Mouse (Mus musculus) embryonic facial prominence, embryonic 13.5 days (tissue): Measurements from ENCODE around the gene Krt84. TPM values are rescaled to one million over a fixed set of nuclear protein-coding genes. Genes with fewer than 3 reads are reported as not detected.

Source experiments
- ATAC-seq: fragments of 200-750 bp; cut with Nextera tagmentation; 2 replicates; pipeline ENCODE4 v1.8.0; 2017; ENCODE audit warnings: low read depth; ENCODE audit not compliant: insufficient number of reproducible peaks, insufficient read depth, low FRiP score, low TSS enrichment
- H3K27ac ChIP-seq: fragments of 300-500 bp; sonication (generic); 2 replicates; pipeline ENCODE4 v1.5.1; 2015; ENCODE audit warnings: moderate library complexity, mild to moderate bottlenecking, inconsistent platforms
- H3K27me3 ChIP-seq: fragments of 300-500 bp; sonication (generic); 2 replicates; pipeline ENCODE4 v1.6.1; 2015; ENCODE audit warnings: mild to moderate bottlenecking, inconsistent platforms
- H3K36me3 ChIP-seq: fragments of 300-500 bp; sonication (generic); 2 replicates; pipeline ENCODE4 v1.6.1; 2015; ENCODE audit warnings: mild to moderate bottlenecking, inconsistent platforms
- H3K4me1 ChIP-seq: fragments of 300-500 bp; sonication (generic); 2 replicates; pipeline ENCODE4 v1.6.1; 2015; ENCODE audit warnings: inconsistent platforms
- H3K4me2 ChIP-seq: fragments of 300-500 bp; sonication (generic); 2 replicates; pipeline ENCODE4 v1.6.1; 2015; ENCODE audit warnings: moderate library complexity, mild to moderate bottlenecking, inconsistent platforms
- H3K4me3 ChIP-seq: fragments of 300-500 bp; sonication (generic); 2 replicates; pipeline ENCODE4 v1.5.1; 2015; ENCODE audit warnings: mild to moderate bottlenecking, inconsistent platforms
- H3K9ac ChIP-seq: fragments of 300-500 bp; sonication (generic); 2 replicates; pipeline ENCODE4 v1.6.1; 2015; ENCODE audit warnings: mild to moderate bottlenecking, inconsistent platforms
- H3K9me3 ChIP-seq: fragments of 300-500 bp; sonication (generic); 2 replicates; pipeline ENCODE4 v1.6.1; 2016; ENCODE audit warnings: inconsistent platforms
- WGBS: fragments of 180-500 bp; shearing (Covaris S2); methylation state at CpG from one replicate; pipeline ENCODE4 v1.1.7; 2015; ENCODE audit warnings: mixed read lengths; 5-methylcytosine and 5-hydroxymethylcytosine counted together
- microRNA-seq: library from miRNA; unstranded; fragments of <30 nt; microRNA quantifications from one replicate; pipeline ENCODE4, GENCODE M21; 2016
- polyA plus RNA-seq: library from polyadenylated mRNA; unstranded; fragments of >200 nt; fragmentation: Nextera tagmentation; extraction: Ambion mirVana; gene quantifications from 2 replicates; pipeline ENCODE4 v1.2.1, GENCODE M21; 2015

Gene Krt84
- polyA plus RNA-seq, 1 experiment from 2014 or later = not detected

DNA sequence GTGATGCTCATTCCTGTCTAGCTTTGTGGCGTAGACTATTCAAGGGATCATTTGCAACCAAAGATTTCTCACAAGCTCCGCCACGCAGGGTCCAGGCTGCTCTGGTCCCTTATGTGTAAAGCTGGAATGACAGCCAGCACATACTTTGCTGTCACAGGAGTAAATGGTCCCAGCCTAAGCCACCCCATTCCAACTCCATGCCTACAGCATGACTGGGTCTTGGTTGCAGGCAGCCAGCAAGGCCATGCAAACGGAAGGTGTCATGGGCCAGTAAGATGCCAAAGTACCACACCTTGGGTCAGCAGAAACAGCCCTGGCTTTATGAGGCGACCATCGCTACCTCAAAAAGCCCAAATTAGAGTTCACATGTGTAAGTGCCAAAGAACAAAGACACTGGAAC lies 38.9 kb downstream of the Krt84 start:
- Histone ChIP-seq H3K27me3 (no peaks in the 10 kb centered on the region), H3K36me3 (no peaks in the 10 kb centered on the region), H3K27ac (no peak overlapping the region), H3K4me2 (no peak overlapping the region), H3K9me3 (no peaks in the 10 kb centered on the region), H3K4me1 (no peaks in the 10 kb centered on the region), H3K9ac (no peak overlapping the region), H3K4me3 (no peak overlapping the region)
- ATAC-seq = no peak
- 87% methylated on average over 6 of the region's 6 CpGs for WGBS

DNA sequence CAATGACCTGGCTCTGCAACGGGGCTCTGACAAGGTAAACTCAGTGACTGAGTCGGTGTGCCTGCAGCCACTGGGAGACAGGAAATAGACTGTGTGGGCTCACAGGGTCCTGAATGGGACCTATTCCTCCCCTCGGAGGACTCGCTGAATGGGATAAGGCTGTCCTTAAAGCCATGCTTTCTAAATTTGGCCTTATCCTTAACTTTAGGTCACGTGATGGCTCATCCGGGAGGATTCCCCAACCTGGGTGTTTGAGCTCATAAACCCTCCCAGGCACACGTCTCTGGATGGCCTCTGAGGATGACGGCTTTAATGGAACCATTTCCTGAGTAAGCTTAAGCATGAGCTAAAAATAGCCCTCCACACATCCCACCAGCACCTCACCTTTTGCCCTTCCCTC lies 39.9 kb downstream of the Krt84 start:
- Histone ChIP-seq H3K9ac (no peak overlapping the region), H3K4me3 (no peak overlapping the region), H3K27ac (no peak overlapping the region), H3K36me3 (no peaks in the 10 kb centered on the region), H3K27me3 (no peaks in the 10 kb centered on the region), H3K9me3 (no peaks in the 10 kb centered on the region), H3K4me1 (no peaks in the 10 kb centered on the region), H3K4me2 (no peak overlapping the region)
- ATAC-seq = no peak
- WGBS = 51% methylated on average over 8 of the region's 8 CpGs

DNA sequence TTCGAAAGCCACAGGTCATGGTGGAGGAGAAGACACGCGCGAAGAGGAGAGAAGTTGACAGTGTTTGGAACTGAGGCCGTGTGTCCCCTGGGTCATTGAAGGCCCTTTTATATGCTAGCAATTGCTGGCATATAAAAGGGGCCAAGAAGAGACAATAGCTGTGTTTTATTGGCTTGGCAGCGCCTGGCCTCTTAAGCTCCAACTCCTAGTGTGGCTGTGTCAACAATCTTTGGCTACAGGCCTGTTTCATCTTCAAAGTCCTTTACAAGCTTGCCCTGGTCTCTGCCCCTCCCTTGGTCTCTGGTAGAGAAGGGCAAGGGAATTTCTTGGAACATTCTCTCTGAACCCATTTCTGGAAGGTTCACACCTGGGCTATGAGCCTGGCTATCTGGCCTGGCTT lies 41.2 kb downstream of the Krt84 start, which contains the start of gene Krt83:
TSS of gene Krt83 (minus strand) at position 82 of the 400 bp plus-strand sequence.
- Histone ChIP-seq H3K9ac (no peak within 1 kb of the TSS; the same call in 1 of the 2 replicates), H3K4me2 (no peak within 1 kb of the TSS), H3K4me3 (no peak within 1 kb of the TSS), H3K36me3 (no peaks in the 10 kb centered on the region), H3K9me3 (no peaks in the 10 kb centered on the region), H3K27me3 (no peaks in the 10 kb centered on the region), H3K27ac (no peak within 1 kb of the TSS), H3K4me1 (no peaks in the 10 kb centered on the region)
- ATAC-seq = no peak
- 88% methylated on average over 6 of the region's 6 CpGs for WGBS

GRCm38 (mm10) chr15:101485911-101486635 lies 46.5 kb downstream of the Krt84 start:
- no peak for ATAC-seq
- no peak overlapping the region for H3K27ac ChIP-seq
- no peak overlapping the region for H3K9ac ChIP-seq
- no peaks in the 10 kb centered on the region for H3K36me3 ChIP-seq
- no peaks in the 10 kb centered on the region for H3K4me1 ChIP-seq
- no peak overlapping the region for H3K4me3 ChIP-seq
- 62% methylated on average over 11 of the region's 11 CpGs for WGBS
- no peak overlapping the region for H3K4me2 ChIP-seq
- no peaks in the 10 kb centered on the region for H3K9me3 ChIP-seq
- H3K27me3 ChIP-seq = no peaks in the 10 kb centered on the region

GRCm38 (mm10) chr15:101484939-101485338 lies 47.7 kb downstream of the Krt84 start:
- no peaks in the 10 kb centered on the region for H3K9me3 ChIP-seq
- no peaks in the 10 kb centered on the region for H3K36me3 ChIP-seq
- H3K4me2 ChIP-seq = no peak overlapping the region
- peaks cover 3% of the 10 kb centered on the region; the same call in 1 of the 2 replicates for H3K27me3 ChIP-seq
- WGBS = 76% methylated on average over 1 of the region's 1 CpGs
- H3K4me3 ChIP-seq = no peak overlapping the region
- no peak overlapping the region for H3K9ac ChIP-seq
- no peak for ATAC-seq
- H3K4me1 ChIP-seq = no peaks in the 10 kb centered on the region
- H3K27ac ChIP-seq = no peak overlapping the region

DNA sequence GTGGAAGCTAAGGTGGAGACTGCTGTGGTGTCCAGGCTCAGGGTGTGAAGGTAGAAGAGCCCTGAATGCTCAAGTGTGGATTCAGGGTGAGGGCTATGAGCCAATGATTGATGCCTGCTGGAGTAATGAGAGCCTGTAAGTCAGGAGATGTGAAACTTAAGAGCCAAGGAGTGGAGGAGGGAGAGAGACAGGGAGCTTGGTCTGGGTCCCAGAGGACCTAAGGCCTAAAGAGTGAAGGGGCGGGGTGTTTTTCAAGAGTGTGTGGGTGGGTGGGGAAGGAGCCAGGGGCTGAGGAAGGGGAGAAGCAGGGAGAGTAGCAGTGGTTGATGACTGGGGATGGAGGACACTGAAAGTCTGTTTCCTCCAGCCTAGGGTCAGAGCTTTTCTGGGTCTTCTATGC lies 49.0 kb downstream of the Krt84 start:
- Histone ChIP-seq H3K27me3 (peaks cover 15% of the 10 kb centered on the region; the same call in 1 of the 2 replicates), H3K36me3 (no peaks in the 10 kb centered on the region), H3K9me3 (no peaks in the 10 kb centered on the region), H3K9ac (no peak overlapping the region), H3K4me1 (peaks cover 11% of the 10 kb centered on the region), H3K4me2 (no peak overlapping the region), H3K27ac (no peak overlapping the region), H3K4me3 (no peak overlapping the region)
- 65% methylated on average over 1 of the region's 1 CpGs for WGBS
- no peak for ATAC-seq

GRCm38 (mm10) chr15:101482056-101482455 lies 50.6 kb downstream of the Krt84 start:
- Histone ChIP-seq H3K36me3 (no peaks in the 10 kb centered on the region), H3K27ac (no peak overlapping the region), H3K27me3 (peaks cover 22% of the 10 kb centered on the region), H3K9ac (no peak overlapping the region), H3K4me3 (no peak overlapping the region), H3K4me2 (no peak overlapping the region), H3K9me3 (no peaks in the 10 kb centered on the region), H3K4me1 (peaks cover 11% of the 10 kb centered on the region)
- 32% methylated on average over 4 of the region's 4 CpGs for WGBS
- ATAC-seq = no peak

DNA sequence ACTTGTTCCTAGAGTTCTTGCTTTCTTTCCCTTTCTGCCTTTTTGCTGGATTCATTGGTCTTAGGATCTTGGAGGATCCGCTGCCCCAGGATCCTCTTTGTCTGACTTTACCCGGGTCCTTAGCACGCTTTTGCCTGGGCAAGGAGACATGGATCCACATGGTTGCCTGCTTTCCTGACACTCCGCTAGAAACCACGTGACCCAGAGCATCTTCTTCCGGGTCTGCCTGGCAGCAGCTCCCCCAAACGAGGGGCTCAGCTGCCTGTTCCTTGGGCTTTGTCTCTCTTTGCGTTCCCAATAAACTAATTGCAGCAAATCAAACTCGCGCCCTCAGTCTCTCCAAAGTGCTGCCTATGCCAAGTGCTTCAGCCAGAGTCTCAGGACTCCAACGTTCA lies 53.0 kb downstream of the Krt84 start:
- H3K27ac ChIP-seq = no peak overlapping the region

GRCm38 (mm10) chr15:101479007-101479665 lies 53.5 kb downstream of the Krt84 start:
- Histone ChIP-seq H3K27me3 (peaks cover 22% of the 10 kb centered on the region), H3K27ac (no peak overlapping the region), H3K9ac (peak overlapping the region; percentile 63), H3K4me3 (peak overlapping the region; percentile 37), H3K4me1 (peaks cover 11% of the 10 kb centered on the region), H3K9me3 (no peaks in the 10 kb centered on the region), H3K36me3 (no peaks in the 10 kb centered on the region), H3K4me2 (peak overlapping the region; percentile 70)
- WGBS = 7% methylated on average over 31 of the region's 31 CpGs
- no peak for ATAC-seq

More for the DNA sequence above, 53.0 kb downstream of the Krt84 start:
- Histone ChIP-seq H3K4me3 (peak overlapping the region; percentile 37), H3K4me1 (peaks cover 11% of the 10 kb centered on the region), H3K4me2 (peak overlapping the region; percentile 70), H3K9ac (peak overlapping the region; percentile 63), H3K27me3 (peaks cover 22% of the 10 kb centered on the region), H3K9me3 (no peaks in the 10 kb centered on the region), H3K36me3 (no peaks in the 10 kb centered on the region)
- 32% methylated on average over 11 of the region's 11 CpGs for WGBS
- no peak for ATAC-seq

Small RNA genes lying within 50 kb of the gene (microRNA-seq; reads per million reads assigned to microRNA genes)
- not detected for gene Gm44393
- not detected for gene Gm44460

Other genes starting within 250 kb of the Krt84 start
- 65.9 and 68.4 TPM in 2 replicates for gene Atg101, start 248.5 kb downstream of the Krt84 start, polyA plus RNA-seq
- gene 6030408B16Rik, start 239.6 kb downstream of the Krt84 start, polyA plus RNA-seq = 0.56 and 0.60 TPM in 2 replicates
- 2.5 and 3.1 TPM in 2 replicates for gene Krt80, start 162.7 kb downstream of the Krt84 start, polyA plus RNA-seq
- gene Krt7, start 121.8 kb downstream of the Krt84 start, polyA plus RNA-seq = 19.6 and 23.1 TPM in 2 replicates
- gene Krt87, start 94.0 kb downstream of the Krt84 start, polyA plus RNA-seq = 0.55 and 0.66 TPM in 2 replicates
- not detected in 2 replicates for gene Krt88, start 85.1 kb downstream of the Krt84 start, polyA plus RNA-seq
- not detected in 2 replicates for gene Krt81, start 69.1 kb downstream of the Krt84 start, polyA plus RNA-seq
- 0.22 TPM in 1 of 2 replicates, not detected in the other for gene Krt86, start 59.3 kb downstream of the Krt84 start, polyA plus RNA-seq
- not detected in 2 replicates for gene Krt83, start 41.3 kb downstream of the Krt84 start, polyA plus RNA-seq
- 1.0 TPM in 1 of 2 replicates, not detected in the other for gene Gm49425, start 15.6 kb downstream of the Krt84 start, polyA plus RNA-seq
- not detected in 2 replicates for gene Krt82, start 17.8 kb upstream of the Krt84 start, polyA plus RNA-seq
- gene Krt90, start 30.1 kb upstream of the Krt84 start, polyA plus RNA-seq = 0.15 and 0.40 TPM in 2 replicates
- gene Krt75, start 41.1 kb upstream of the Krt84 start, polyA plus RNA-seq = 0.96 and 1.6 TPM in 2 replicates
- gene Gm5414, start 95.4 kb upstream of the Krt84 start, polyA plus RNA-seq = not detected in 2 replicates
- gene Gm5478, start 114.6 kb upstream of the Krt84 start, polyA plus RNA-seq = not detected in 2 replicates
- 0.41 TPM in 1 of 2 replicates, not detected in the other for gene Krt6b, start 147.5 kb upstream of the Krt84 start, polyA plus RNA-seq
- gene Krt6a, start 161.5 kb upstream of the Krt84 start, polyA plus RNA-seq = 29.7 and 31.8 TPM in 2 replicates
- gene Krt5, start 180.1 kb upstream of the Krt84 start, polyA plus RNA-seq = 403 and 498 TPM in 2 replicates
- gene Krt71, start 210.3 kb upstream of the Krt84 start, polyA plus RNA-seq = 0.34 TPM in 1 of 2 replicates, not detected in the other